Mouse (Mus musculus) liver, adult 2 months (tissue): Measurements from ENCODE around the gene Gm20532. TPM values are rescaled to one million over a fixed set of nuclear protein-coding genes. Genes with fewer than 3 reads are reported as not detected.
A peak's percentile ranks its signal among the peaks of the same experiment; 100 is the strongest.
"Not testable (repeated sequence)": the region's sequence is repeated elsewhere in the genome, so short reads cannot be mapped to it uniquely, and the experiment has no call there.

Experiments used
- DNase-seq: peaks from one replicate; pipeline ENCODE4 v3.0.0-alpha.2; 2011; ENCODE audit warnings: low read depth, low spot score; ENCODE audit errors: extremely low read depth
- H3K27ac ChIP-seq: fragments of 200-500 bp; replicated peaks from 2 replicates; pipeline ENCODE4 v1.5.1; 2012; ENCODE audit warnings: low read depth, mild to moderate bottlenecking, control low read depth, inconsistent platforms, low read length; ENCODE audit not compliant: insufficient read depth
- H3K27me3 ChIP-seq: fragments of 200-500 bp; 2 replicates; pipeline ENCODE4 v1.6.1; 2012; ENCODE audit warnings: mild to moderate bottlenecking, moderate library complexity, low read length, inconsistent platforms; ENCODE audit not compliant: control insufficient read depth, insufficient read depth
- H3K36me3 ChIP-seq: fragments of 200-500 bp; 2 replicates; pipeline ENCODE4 v1.6.1; 2012; ENCODE audit warnings: low read length, inconsistent platforms; ENCODE audit not compliant: control insufficient read depth, insufficient read depth
- H3K4me1 ChIP-seq: fragments of 200-500 bp; 2 replicates; pipeline ENCODE4 v1.6.1; 2011; ENCODE audit warnings: low read length; ENCODE audit not compliant: control insufficient read depth, insufficient read depth
- H3K4me3 ChIP-seq: fragments of 200-500 bp; 2 replicates; pipeline ENCODE4 v1.5.1; 2011; ENCODE audit warnings: low read depth, mild to moderate bottlenecking, control low read depth, low read length, moderate library complexity; ENCODE audit not compliant: insufficient read depth
- H3K79me2 ChIP-seq: fragments of 200-500 bp; 2 replicates; pipeline ENCODE4 v1.6.1; 2012; ENCODE audit warnings: inconsistent platforms, mild to moderate bottlenecking, low read length, moderate library complexity; ENCODE audit not compliant: control insufficient read depth, insufficient read depth
- H3K9ac ChIP-seq: fragments of 200-500 bp; 2 replicates; pipeline ENCODE4 v1.6.1; 2012; ENCODE audit warnings: low read depth, mild to moderate bottlenecking, control low read depth, inconsistent platforms, low read length
- CTCF ChIP-seq: fragments of 200-500 bp; IDR thresholded peaks from 2 replicates; pipeline ENCODE4 v1.5.1; 2011; ENCODE audit warnings: low read depth, low read length, control low read depth
- POLR2A ChIP-seq: fragments of 200-500 bp; IDR thresholded peaks from 2 replicates; pipeline ENCODE4 v1.6.1; 2011; ENCODE audit warnings: low read length, control low read depth; ENCODE audit not compliant: insufficient read depth; ENCODE audit errors: extremely low read depth
- WGBS: fragments of 180-500 bp; shearing (Covaris S2); methylation state at CpG from one replicate; pipeline ENCODE4 v1.1.7; 2018; 5-methylcytosine and 5-hydroxymethylcytosine counted together
- polyA plus RNA-seq: library from polyadenylated mRNA; depleted of rRNA; stranded (reverse); fragments of >200 nt; gene quantifications from 2 replicates; pipeline ENCODE4 v1.2.3, GENCODE M21; 2012; rRNA removed
- total RNA-seq: library from RNA; depleted of rRNA; stranded (reverse); fragments of >200 nt; gene quantifications from 2 replicates; pipeline ENCODE4 v1.2.3, GENCODE M21; 2014; rRNA removed

The Gm20532 gene
- total and polyA plus RNA-seq, 2 experiments: not detected

- no peak overlapping the region for H3K9ac ChIP-seq
- H3K4me3 ChIP-seq: no peak overlapping the region
- 42% methylated on average over 29 of the region's 29 CpGs for WGBS
These were observed 75.5 kb downstream of the Gm20532 start for GRCm38 (mm10) chr2:26661768-26662508.

GRCm38 (mm10) chr2:26662509-26662882 lies 76.1 kb downstream of the Gm20532 start:
- WGBS: 80% methylated on average over 13 of the region's 13 CpGs
- no peaks in the 10 kb centered on the region; the same call in 1 of the 2 replicates for H3K27me3 ChIP-seq
- H3K4me3 ChIP-seq: no peak overlapping the region
- DNase-seq: no peak
- H3K27ac ChIP-seq: no peak overlapping the region
- TF ChIP-seq POLR2A (no peak), CTCF (no peak)
- no peaks in the 10 kb centered on the region for H3K4me1 ChIP-seq
- H3K79me2 ChIP-seq: no peaks in the 10 kb centered on the region
- H3K9ac ChIP-seq: no peak overlapping the region
- no peaks in the 10 kb centered on the region for H3K36me3 ChIP-seq

More at GRCm38 (mm10) chr2:26661768-26662508, 75.5 kb downstream of the Gm20532 start:
- no peak for TF ChIP-seq CTCF
- TF ChIP-seq POLR2A: no peak
- Histone ChIP-seq H3K27ac (no peak overlapping the region), H3K79me2 (no peaks in the 10 kb centered on the region), H3K4me1 (no peaks in the 10 kb centered on the region), H3K36me3 (no peaks in the 10 kb centered on the region), H3K27me3 (no peaks in the 10 kb centered on the region; the same call in 1 of the 2 replicates)
- DNase-seq: no peak

GRCm38 (mm10) chr2:26663112-26663511 lies 76.7 kb downstream of the Gm20532 start:
- no peaks in the 10 kb centered on the region; the same call in 1 of the 2 replicates for H3K27me3 ChIP-seq
- no peaks in the 10 kb centered on the region for H3K79me2 ChIP-seq
- H3K4me3 ChIP-seq: no peak overlapping the region
- H3K36me3 ChIP-seq: no peaks in the 10 kb centered on the region
- H3K9ac ChIP-seq: no peak overlapping the region
- TF ChIP-seq CTCF (no peak), POLR2A (no peak)
- H3K27ac ChIP-seq: no peak overlapping the region
- WGBS: 69% methylated on average over 10 of the region's 10 CpGs
- H3K4me1 ChIP-seq: no peaks in the 10 kb centered on the region
- DNase-seq: no peak

- not testable (repeated sequence) for H3K27ac ChIP-seq, H3K27me3 ChIP-seq, H3K9ac ChIP-seq, H3K4me1 ChIP-seq, H3K4me3 ChIP-seq, H3K36me3 ChIP-seq, H3K79me2 ChIP-seq
- 94% methylated on average over 1 of the region's 1 CpGs for WGBS
- TF ChIP-seq CTCF: peak; percentile 40; the same call in 1 of the 2 replicates
- peak; percentile 8 for DNase-seq
These were observed 77.1 kb downstream of the Gm20532 start for GRCm38 (mm10) chr2:26663551-26663950.

GRCm38 (mm10) chr2:26668746-26669145 lies 82.3 kb downstream of the Gm20532 start:
- Histone ChIP-seq H3K79me2 (no peaks in the 10 kb centered on the region), H3K4me3 (no peak overlapping the region), H3K36me3 (no peaks in the 10 kb centered on the region), H3K27me3 (no peaks in the 10 kb centered on the region), H3K9ac (no peak overlapping the region), H3K4me1 (no peaks in the 10 kb centered on the region), H3K27ac (no peak overlapping the region)
- peak; percentile 2 for DNase-seq
- TF ChIP-seq CTCF: no peak
- no peak for TF ChIP-seq POLR2A

GRCm38 (mm10) chr2:26671182-26671581 lies 84.7 kb downstream of the Gm20532 start, which contains the start of gene Lcn4:
TSS of gene Lcn4 (minus strand) at chr2:26671282.
- WGBS: 96% methylated on average over 3 of the region's 3 CpGs
- no peak for DNase-seq
- Histone ChIP-seq H3K36me3 (no peaks in the 10 kb centered on the region), H3K27ac (no peak within 1 kb of the TSS), H3K4me1 (no peaks in the 10 kb centered on the region), H3K79me2 (no peaks in the 10 kb centered on the region), H3K9ac (no peak within 1 kb of the TSS), H3K4me3 (no peak within 1 kb of the TSS), H3K27me3 (no peaks in the 10 kb centered on the region)
- no peak for TF ChIP-seq CTCF
- TF ChIP-seq POLR2A: no peak

Other genes with a start within 250 kb of the Gm20532 start
- gene Dnlz, start 234.5 kb upstream of the Gm20532 start, total RNA-seq: 8.7 and 10.7 TPM in 2 replicates
- 16.4 and 22.4 TPM in 2 replicates for gene Dnlz, start 234.5 kb upstream of the Gm20532 start, polyA plus RNA-seq
- gene Card9, start 225.7 kb upstream of the Gm20532 start, total RNA-seq: 0.81 and 0.92 TPM in 2 replicates
- gene Card9, start 225.7 kb upstream of the Gm20532 start, polyA plus RNA-seq: 0.40 and 0.84 TPM in 2 replicates
- 6.4 and 7.5 TPM in 2 replicates for gene Snapc4, start 206.0 kb upstream of the Gm20532 start, total RNA-seq
- 9.1 and 14.3 TPM in 2 replicates for gene Snapc4, start 206.0 kb upstream of the Gm20532 start, polyA plus RNA-seq
- 31.5 and 32.8 TPM in 2 replicates for gene Entr1, start 197.3 kb upstream of the Gm20532 start, total RNA-seq
- 41.0 and 45.0 TPM in 2 replicates for gene Entr1, start 197.3 kb upstream of the Gm20532 start, polyA plus RNA-seq
- 38.2 and 40.8 TPM in 2 replicates for gene Pmpca, start 197.3 kb upstream of the Gm20532 start, total RNA-seq
- 35.7 and 52.0 TPM in 2 replicates for gene Pmpca, start 197.3 kb upstream of the Gm20532 start, polyA plus RNA-seq
- gene Inpp5e, start 177.4 kb upstream of the Gm20532 start, total RNA-seq: 2.4 and 4.4 TPM in 2 replicates
- 7.1 and 8.7 TPM in 2 replicates for gene Inpp5e, start 177.4 kb upstream of the Gm20532 start, polyA plus RNA-seq
- gene Sec16a, start 141.4 kb upstream of the Gm20532 start, total RNA-seq: 44.5 and 53.2 TPM in 2 replicates
- gene Sec16a, start 141.4 kb upstream of the Gm20532 start, polyA plus RNA-seq: 70.5 and 78.2 TPM in 2 replicates
- 6.2 and 13.8 TPM in 2 replicates for gene Notch1, start 70.0 kb upstream of the Gm20532 start, total RNA-seq
- 9.1 and 9.7 TPM in 2 replicates for gene Notch1, start 70.0 kb upstream of the Gm20532 start, polyA plus RNA-seq
- gene Egfl7, start 6.6 kb upstream of the Gm20532 start, total RNA-seq: 58.6 and 67.0 TPM in 2 replicates
- 60.7 and 90.0 TPM in 2 replicates for gene Egfl7, start 6.6 kb upstream of the Gm20532 start, polyA plus RNA-seq
- gene Agpat2, start 17.8 kb downstream of the Gm20532 start, total RNA-seq: 116 and 153 TPM in 2 replicates
- gene Agpat2, start 17.8 kb downstream of the Gm20532 start, polyA plus RNA-seq: 421 and 511 TPM in 2 replicates
- gene Fam69b, start 41.8 kb downstream of the Gm20532 start, total RNA-seq: 0.09 and 0.13 TPM in 2 replicates
- 0.41 and 0.60 TPM in 2 replicates for gene Fam69b, start 41.8 kb downstream of the Gm20532 start, polyA plus RNA-seq
- not detected in 2 replicates for gene Lcn4, start 84.6 kb downstream of the Gm20532 start, total RNA-seq
- gene Lcn4, start 84.6 kb downstream of the Gm20532 start, polyA plus RNA-seq: not detected in 2 replicates